Mouse (Mus musculus): Measurements from ENCODE around the gene Dcaf12. TPM values are rescaled to one million over a fixed set of nuclear protein-coding genes. Genes with fewer than 3 reads are reported as not detected.
A peak's percentile ranks its signal among the peaks of the same experiment; 100 is the strongest.

The Dcaf12 gene
- polyA plus RNA-seq, 1 experiment from 2014 or later: 91.4 TPM

- no peak overlapping the region for H3K4me3 ChIP-seq
- 84% methylated on average over 11 of the region's 11 CpGs for WGBS
- no peak overlapping the region for H3K27ac ChIP-seq (replicated peaks)
- H3K4me1 ChIP-seq: no peaks in the 10 kb centered on the region
- H3K9ac ChIP-seq (replicated peaks): no peak overlapping the region
- H3K9me3 ChIP-seq: no peaks in the 10 kb centered on the region
- no peaks in the 10 kb centered on the region for H3K36me3 ChIP-seq
- no peaks in the 10 kb centered on the region for H3K27me3 ChIP-seq
- ATAC-seq (replicated peaks): no peak
- H3K4me2 ChIP-seq (replicated peaks): no peak overlapping the region
Observed at GRCm38 (mm10) chr4:41340912-41341550, 26.3 kb upstream of the Dcaf12 start.

- Histone ChIP-seq H3K4me2 (replicated peaks) (no peak overlapping the region), H3K9ac (replicated peaks) (no peak overlapping the region), H3K9me3 (no peaks in the 10 kb centered on the region), H3K27ac (replicated peaks) (no peak overlapping the region), H3K4me1 (no peaks in the 10 kb centered on the region), H3K4me3 (no peak overlapping the region), H3K27me3 (no peaks in the 10 kb centered on the region), H3K36me3 (no peaks in the 10 kb centered on the region)
- no peak for ATAC-seq (replicated peaks)
Observed at GRCm38 (mm10) chr4:41336546-41336945, 21.9 kb upstream of the Dcaf12 start.

GRCm38 (mm10) chr4:41331698-41332421 is 17.2 kb upstream of the Dcaf12 start:
- ATAC-seq (replicated peaks): no peak
- H3K4me1 ChIP-seq: no peaks in the 10 kb centered on the region
- 88% methylated on average over 9 of the region's 9 CpGs for WGBS

GRCm38 (mm10) chr4:41331085-41331484 is 16.4 kb upstream of the Dcaf12 start:
- WGBS: 90% methylated on average over 3 of the region's 3 CpGs
- Histone ChIP-seq H3K27ac (replicated peaks) (no peak overlapping the region), H3K27me3 (no peaks in the 10 kb centered on the region), H3K9me3 (no peaks in the 10 kb centered on the region), H3K4me3 (no peak overlapping the region), H3K4me1 (no peaks in the 10 kb centered on the region), H3K36me3 (no peaks in the 10 kb centered on the region), H3K9ac (replicated peaks) (no peak overlapping the region), H3K4me2 (replicated peaks) (no peak overlapping the region)
- no peak for ATAC-seq (replicated peaks)

More at GRCm38 (mm10) chr4:41331698-41332421, 17.2 kb upstream of the Dcaf12 start:
- Histone ChIP-seq H3K4me3 (no peak overlapping the region), H3K36me3 (no peaks in the 10 kb centered on the region), H3K4me2 (replicated peaks) (no peak overlapping the region), H3K27me3 (no peaks in the 10 kb centered on the region), H3K27ac (replicated peaks) (no peak overlapping the region), H3K9ac (replicated peaks) (no peak overlapping the region), H3K9me3 (no peaks in the 10 kb centered on the region)

GRCm38 (mm10) chr4:41329481-41329880 is 14.8 kb upstream of the Dcaf12 start:
- no peak overlapping the region for H3K4me2 ChIP-seq (replicated peaks)
- ATAC-seq (replicated peaks): no peak
- H3K27ac ChIP-seq (replicated peaks): no peak overlapping the region
- H3K4me1 ChIP-seq: no peaks in the 10 kb centered on the region
- no peak overlapping the region for H3K4me3 ChIP-seq
- no peak overlapping the region for H3K9ac ChIP-seq (replicated peaks)
- H3K27me3 ChIP-seq: no peaks in the 10 kb centered on the region
- no peaks in the 10 kb centered on the region for H3K36me3 ChIP-seq
- H3K9me3 ChIP-seq: no peaks in the 10 kb centered on the region
- WGBS: 55% methylated on average over 4 of the region's 4 CpGs

- Histone ChIP-seq H3K27ac (replicated peaks) (no peak overlapping the region), H3K4me3 (no peak overlapping the region), H3K4me1 (no peaks in the 10 kb centered on the region), H3K9me3 (no peaks in the 10 kb centered on the region), H3K4me2 (replicated peaks) (no peak overlapping the region), H3K27me3 (no peaks in the 10 kb centered on the region), H3K9ac (replicated peaks) (no peak overlapping the region), H3K36me3 (no peaks in the 10 kb centered on the region)
- no peak for ATAC-seq (replicated peaks)
- 96% methylated on average over 6 of the region's 6 CpGs for WGBS
Observed at GRCm38 (mm10) chr4:41326876-41327275, 12.2 kb upstream of the Dcaf12 start.

- Histone ChIP-seq H3K9me3 (no peaks in the 10 kb centered on the region), H3K4me3 (no peak overlapping the region), H3K4me2 (replicated peaks) (no peak overlapping the region), H3K27me3 (no peaks in the 10 kb centered on the region), H3K4me1 (no peaks in the 10 kb centered on the region), H3K9ac (replicated peaks) (no peak overlapping the region), H3K36me3 (no peaks in the 10 kb centered on the region), H3K27ac (replicated peaks) (no peak overlapping the region)
- WGBS: 77% methylated on average over 4 of the region's 4 CpGs
- no peak for ATAC-seq (replicated peaks)
Observed at GRCm38 (mm10) chr4:41320971-41321370, 6.3 kb upstream of the Dcaf12 start.

GRCm38 (mm10) chr4:41318267-41318666 is 3.6 kb upstream of the Dcaf12 start:
- Histone ChIP-seq H3K27ac (replicated peaks) (no peak overlapping the region), H3K27me3 (no peaks in the 10 kb centered on the region), H3K9me3 (no peaks in the 10 kb centered on the region), H3K4me1 (peaks cover 14% of the 10 kb centered on the region), H3K4me3 (no peak overlapping the region), H3K9ac (replicated peaks) (no peak overlapping the region), H3K36me3 (no peaks in the 10 kb centered on the region), H3K4me2 (replicated peaks) (no peak overlapping the region)
- ATAC-seq (replicated peaks): no peak
- WGBS: 94% methylated on average over 5 of the region's 5 CpGs

GRCm38 (mm10) chr4:41315173-41315572 is 484 bp upstream of the Dcaf12 start:
- no peaks in the 10 kb centered on the region for H3K27me3 ChIP-seq

GRCm38 (mm10) chr4:41313722-41314121 is 967 bp downstream of the Dcaf12 start:
- Histone ChIP-seq H3K36me3 (peaks cover 35% of the 10 kb centered on the region), H3K4me1 (peaks cover 29% of the 10 kb centered on the region), H3K9ac (replicated peaks) (peak overlapping the region; percentile 98), H3K27me3 (no peaks in the 10 kb centered on the region), H3K4me3 (peak overlapping the region; percentile 99), H3K9me3 (no peaks in the 10 kb centered on the region), H3K4me2 (replicated peaks) (peak overlapping the region; percentile 77), H3K27ac (replicated peaks) (peak overlapping the region; percentile 94)
- ATAC-seq (replicated peaks): no peak
- WGBS: 14% methylated on average over 14 of the region's 14 CpGs

More at GRCm38 (mm10) chr4:41315173-41315572, 484 bp upstream of the Dcaf12 start:
- no peaks in the 10 kb centered on the region for H3K9me3 ChIP-seq
- WGBS: 63% methylated on average over 8 of the region's 8 CpGs
- peak overlapping the region; percentile 77 for H3K4me2 ChIP-seq (replicated peaks)
- ATAC-seq (replicated peaks): no peak; the same call in 1 of the 2 replicates
- H3K4me1 ChIP-seq: peaks cover 29% of the 10 kb centered on the region
- peak overlapping the region; percentile 57 for H3K9ac ChIP-seq (replicated peaks)
- peak overlapping the region; percentile 94 for H3K27ac ChIP-seq (replicated peaks)
- peaks cover 26% of the 10 kb centered on the region for H3K36me3 ChIP-seq
- peak overlapping the region; percentile 99 for H3K4me3 ChIP-seq

- Histone ChIP-seq H3K4me2 (replicated peaks) (no peak overlapping the region), H3K9ac (replicated peaks) (no peak overlapping the region), H3K27ac (replicated peaks) (no peak overlapping the region), H3K4me3 (no peak overlapping the region), H3K9me3 (no peaks in the 10 kb centered on the region), H3K36me3 (peaks cover 44% of the 10 kb centered on the region), H3K27me3 (no peaks in the 10 kb centered on the region), H3K4me1 (peaks cover 29% of the 10 kb centered on the region)
- WGBS: 92% methylated on average over 9 of the region's 9 CpGs
- no peak for ATAC-seq (replicated peaks)
Observed at GRCm38 (mm10) chr4:41310567-41311563, 3.8 kb downstream of the Dcaf12 start.

GRCm38 (mm10) chr4:41307406-41307805 is 7.3 kb downstream of the Dcaf12 start:
- peaks cover 16% of the 10 kb centered on the region for H3K4me1 ChIP-seq
- ATAC-seq (replicated peaks): no peak
- H3K4me2 ChIP-seq (replicated peaks): no peak overlapping the region
- H3K9me3 ChIP-seq: no peaks in the 10 kb centered on the region
- H3K27me3 ChIP-seq: no peaks in the 10 kb centered on the region
- no peak overlapping the region for H3K9ac ChIP-seq (replicated peaks)
- 85% methylated on average over 6 of the region's 6 CpGs for WGBS
- no peak overlapping the region for H3K4me3 ChIP-seq
- H3K36me3 ChIP-seq: peaks cover 45% of the 10 kb centered on the region
- no peak overlapping the region for H3K27ac ChIP-seq (replicated peaks)
